Mouse (Mus musculus): ENCODE data around the gene Dnase2b.

- TF ChIP-seq CTCF (IDR thresholded peaks at IDR 0.05; ENCODE audit: insufficient read depth, low read length): no peak
- no peak for TF ChIP-seq POLR2A (IDR thresholded peaks at IDR 0.05; ENCODE audit: borderline replicate concordance, extremely low read depth, low read depth, low read length)
These were observed 80.4 kb downstream of the Dnase2b start for GRCm38 (mm10) chr3:146534986-146535385.
